Mouse (Mus musculus): Measurements from ENCODE around the gene Lrrc27.

GRCm38 (mm10) chr7:139234426-139235188 is 21.8 kb downstream of the Lrrc27 start:
- no peak for TF ChIP-seq POLR2A (IDR thresholded peaks at IDR 0.05; ENCODE audit: borderline replicate concordance, low read depth, low read length)
- TF ChIP-seq CTCF (IDR thresholded peaks at IDR 0.05; ENCODE audit: low read depth, low read length) = no peak
